ENCODE assay signal across 40 mouse cellular contexts in the genomic region with DNA sequence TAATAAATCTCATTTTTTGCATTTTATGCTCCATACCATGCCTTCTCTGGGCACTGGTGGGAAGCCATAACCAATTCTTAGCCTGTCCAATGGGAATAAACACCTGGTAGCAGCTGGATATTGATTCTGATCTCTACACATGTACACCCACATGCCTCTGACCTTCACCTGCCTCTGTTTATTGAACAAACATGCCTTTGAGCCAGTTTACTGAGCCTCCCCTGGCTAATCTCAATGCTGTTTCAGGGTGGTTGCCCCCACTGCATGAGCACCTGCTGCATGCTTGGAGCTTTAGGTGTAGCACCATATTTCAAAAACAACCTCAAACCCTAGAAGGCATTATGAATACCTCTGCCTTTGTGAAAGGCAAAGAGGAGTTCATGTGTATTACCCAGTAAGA. TPM values are rescaled to one million over a fixed set of nuclear protein-coding genes. Genes with fewer than 3 reads are reported as not detected.
"Had no signal": no experiment of that assay in that cellular context is flagged by ENCODE, and none has a peak within 500 bp of the region (broad histone marks: within the 10 kb centered on the region; RNA-seq: fewer than 3 reads in every experiment).

No protein-coding gene starts in this region.

RNA-seq across cellular contexts. Expression of a gene that starts 5.0 kb away (rescaled TPM):
- total RNA-seq: heart, adult 2 months; heart, adult 8-10 months; heart, postnatal 10 days; heart, postnatal 14 days; heart, postnatal 25 days; heart, postnatal 36 days; heart, postnatal 4 days; hematopoietic stem cell, adult 5-6 weeks; hindbrain, postnatal 0 days; layer of hippocampus, adult 18-20 months; layer of hippocampus, adult 2 months; layer of hippocampus, adult 8-10 months; layer of hippocampus, postnatal 10 days; layer of hippocampus, postnatal 14 days; layer of hippocampus, postnatal 25 days had no signal
- polyA plus RNA-seq: heart, adult 2 months; heart, postnatal 0 days; hindbrain, embryonic 10.5 days; hindbrain, embryonic 11.5 days; hindbrain, embryonic 12.5 days; hindbrain, embryonic 13.5 days; hindbrain, embryonic 14.5 days; hindbrain, embryonic 16.5 days; hindbrain, postnatal 0 days; inflammation-experienced regulatory T-cells, adult 6 months; intestine, postnatal 0 days; large intestine, adult 2 months had no signal

RNA-seq across cellular contexts. Expression of a gene that starts 13.9 kb away (rescaled TPM):
- total RNA-seq: heart, adult 2 months; heart, adult 8-10 months; heart, postnatal 10 days; heart, postnatal 14 days; heart, postnatal 25 days; heart, postnatal 36 days; heart, postnatal 4 days; hematopoietic stem cell, adult 5-6 weeks; hindbrain, postnatal 0 days; layer of hippocampus, adult 18-20 months; layer of hippocampus, adult 2 months; layer of hippocampus, adult 8-10 months; layer of hippocampus, postnatal 10 days; layer of hippocampus, postnatal 14 days; layer of hippocampus, postnatal 25 days had no signal
- polyA plus RNA-seq: heart, adult 2 months; heart, embryonic 10.5 days; heart, embryonic 11.5 days; heart, embryonic 12.5 days; heart, embryonic 13.5 days; heart, embryonic 14.5 days; heart, embryonic 15.5 days; heart, embryonic 16.5 days; heart, postnatal 0 days; hindbrain, embryonic 10.5 days; hindbrain, embryonic 11.5 days; hindbrain, embryonic 12.5 days; hindbrain, embryonic 13.5 days; hindbrain, embryonic 14.5 days; hindbrain, embryonic 15.5 days; hindbrain, embryonic 16.5 days; hindbrain, postnatal 0 days; inflammation-experienced regulatory T-cells, adult 6 months; intestine, postnatal 0 days; kidney, adult 2 months; kidney, embryonic 14.5 days; kidney, embryonic 15.5 days; kidney, embryonic 16.5 days; kidney, postnatal 0 days had no signal

RNA-seq across cellular contexts. Expression of a gene that starts 30.8 kb away (rescaled TPM):
- total RNA-seq: heart, adult 2 months; heart, adult 8-10 months; heart, postnatal 10 days; heart, postnatal 14 days; heart, postnatal 25 days; heart, postnatal 36 days; heart, postnatal 4 days; hematopoietic stem cell, adult 5-6 weeks; hindbrain, postnatal 0 days; layer of hippocampus, adult 18-20 months; layer of hippocampus, postnatal 10 days; layer of hippocampus, postnatal 25 days had no signal
- polyA plus RNA-seq: heart, adult 2 months; heart, embryonic 14.5 days; heart, embryonic 15.5 days; heart, embryonic 16.5 days; heart, postnatal 0 days; hindbrain, embryonic 10.5 days; hindbrain, embryonic 12.5 days; hindbrain, embryonic 13.5 days; inflammation-experienced regulatory T-cells, adult 6 months; kidney, embryonic 14.5 days had no signal

RNA-seq across cellular contexts. Expression of a gene that starts 33.3 kb away (rescaled TPM):
- total RNA-seq: heart, adult 2 months; heart, adult 8-10 months; heart, postnatal 10 days; heart, postnatal 14 days; heart, postnatal 25 days; heart, postnatal 36 days; heart, postnatal 4 days; hematopoietic stem cell, adult 5-6 weeks; hindbrain, postnatal 0 days; layer of hippocampus, adult 18-20 months; layer of hippocampus, adult 2 months; layer of hippocampus, adult 8-10 months; layer of hippocampus, postnatal 10 days; layer of hippocampus, postnatal 14 days; layer of hippocampus, postnatal 25 days had no signal
- polyA plus RNA-seq: heart, adult 2 months; heart, embryonic 11.5 days; heart, embryonic 12.5 days; heart, embryonic 13.5 days; heart, embryonic 14.5 days; heart, embryonic 15.5 days; heart, embryonic 16.5 days; heart, postnatal 0 days; hindbrain, embryonic 10.5 days; hindbrain, embryonic 11.5 days; hindbrain, embryonic 12.5 days; hindbrain, embryonic 13.5 days; hindbrain, embryonic 14.5 days; hindbrain, embryonic 15.5 days; hindbrain, embryonic 16.5 days; hindbrain, postnatal 0 days; inflammation-experienced regulatory T-cells, adult 6 months; intestine, embryonic 15.5 days; intestine, embryonic 16.5 days; kidney, embryonic 14.5 days; kidney, embryonic 15.5 days; kidney, embryonic 16.5 days had no signal
